Mouse (Mus musculus): ENCODE measurements around the gene Dnah8. TPM values are rescaled to one million over a fixed set of nuclear protein-coding genes. Genes with fewer than 3 reads are reported as not detected.
"Not testable (repeated sequence)": the region's sequence is repeated elsewhere in the genome, so short reads cannot be mapped to it uniquely, and the experiment has no call there.

Gene Dnah8
- polyA plus RNA-seq, 1 experiment from 2014 or later: 0.68 TPM

DNA sequence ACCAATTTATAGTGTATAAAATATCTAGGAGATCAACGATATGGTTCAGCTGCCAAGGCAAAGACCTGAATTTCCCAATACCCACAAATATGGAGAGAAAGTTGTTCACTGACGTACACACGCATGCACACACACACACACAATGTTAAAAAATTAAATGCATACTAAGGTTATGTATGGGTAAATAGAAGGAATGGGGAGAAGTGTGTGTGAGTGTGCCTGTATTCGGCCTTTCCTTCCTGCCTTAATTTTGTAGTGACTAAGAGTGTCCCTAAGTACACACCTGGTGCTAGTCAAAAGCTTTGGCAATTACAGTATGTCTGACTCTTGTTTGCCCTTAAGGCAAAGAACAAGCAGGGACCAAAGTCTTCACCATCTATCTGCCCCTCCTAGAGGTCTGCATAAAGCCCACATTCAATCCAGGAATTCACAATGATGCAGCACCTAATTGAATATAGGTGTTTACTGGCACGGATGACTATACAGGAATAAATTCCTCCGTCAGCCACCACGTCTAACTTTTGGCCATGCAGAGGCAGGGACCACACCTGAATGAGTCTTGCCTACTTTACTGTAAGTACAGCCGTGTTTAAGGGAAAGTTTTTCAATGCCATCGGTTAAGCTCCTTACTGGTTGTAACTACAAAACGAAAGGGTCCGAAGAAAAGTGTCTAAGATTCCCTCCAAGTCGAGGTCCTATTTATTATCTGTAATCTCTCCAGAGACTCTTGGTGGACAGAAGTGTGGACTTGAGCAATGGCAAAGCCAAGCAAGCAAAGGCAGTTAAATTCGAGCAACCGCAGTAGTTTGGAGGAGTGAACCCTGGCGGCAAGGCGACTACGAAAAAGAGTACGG, 12.7 kb upstream of the Dnah8 start:
- DNase-seq (ENCODE audit: extremely low spot score, low spot score): no peak
- 26% methylated on average over 18 of the region's 18 CpGs for WGBS
- H3K36me3 ChIP-seq (replicated peaks): peaks cover 17% of the 10 kb centered on the region
- H3K27me3 ChIP-seq (ENCODE audit: poor library complexity, severe bottlenecking): no peaks in the 10 kb centered on the region
- H3K9me3 ChIP-seq: no peaks in the 10 kb centered on the region
- peak overlapping the region; percentile 76 for H3K4me3 ChIP-seq
- H3K27ac ChIP-seq: peak overlapping the region; percentile 96
- peaks cover 46% of the 10 kb centered on the region for H3K4me1 ChIP-seq

DNA sequence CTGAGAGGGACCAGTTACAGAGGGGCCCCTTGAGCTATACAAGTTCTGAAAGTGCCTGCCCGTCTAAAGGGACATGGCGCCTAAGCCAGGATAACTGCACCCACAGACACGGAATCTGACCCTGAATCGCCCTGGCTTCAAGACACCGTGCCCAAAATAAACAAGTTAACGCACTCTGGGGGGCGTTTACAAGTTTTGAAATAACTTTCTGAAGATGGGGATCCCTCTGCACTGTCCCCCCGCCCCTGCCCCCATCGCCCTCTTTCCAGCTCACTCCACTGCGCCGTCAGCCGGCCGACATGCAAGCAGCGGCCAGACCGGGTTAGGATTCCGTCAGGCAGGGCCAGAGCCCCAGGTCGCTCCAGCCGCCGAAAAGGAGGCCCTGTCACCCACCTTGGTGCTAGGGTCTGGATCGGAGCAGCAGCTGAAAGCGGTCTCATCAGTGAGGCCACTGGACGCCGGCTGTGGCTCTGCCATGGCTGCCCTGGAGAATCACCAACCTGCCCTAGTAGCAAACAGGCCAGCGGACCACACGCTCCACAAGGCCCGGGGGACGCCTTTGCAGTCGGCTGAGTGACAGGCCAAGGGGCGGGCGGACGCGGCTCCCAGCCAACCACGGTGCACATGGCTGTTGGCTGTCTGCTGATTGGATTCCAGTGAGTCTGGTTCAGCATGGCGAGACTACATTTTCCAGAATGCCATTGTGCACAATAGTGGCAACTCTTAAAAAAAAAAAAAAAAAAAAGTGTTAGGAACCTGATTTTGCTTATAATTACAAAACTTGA, 11.9 kb upstream of the Dnah8 start:
- DNase-seq (ENCODE audit: extremely low spot score, low spot score): peak; percentile 97
- Histone ChIP-seq H3K27me3 (ENCODE audit: poor library complexity, severe bottlenecking) (no peaks in the 10 kb centered on the region), H3K4me1 (peaks cover 42% of the 10 kb centered on the region), H3K27ac (peak overlapping the region; percentile 96), H3K4me3 (peak overlapping the region; percentile 76), H3K9me3 (no peaks in the 10 kb centered on the region), H3K36me3 (replicated peaks) (peaks cover 12% of the 10 kb centered on the region)
- under 1% methylated on average over 34 of the region's 34 CpGs for WGBS

DNA sequence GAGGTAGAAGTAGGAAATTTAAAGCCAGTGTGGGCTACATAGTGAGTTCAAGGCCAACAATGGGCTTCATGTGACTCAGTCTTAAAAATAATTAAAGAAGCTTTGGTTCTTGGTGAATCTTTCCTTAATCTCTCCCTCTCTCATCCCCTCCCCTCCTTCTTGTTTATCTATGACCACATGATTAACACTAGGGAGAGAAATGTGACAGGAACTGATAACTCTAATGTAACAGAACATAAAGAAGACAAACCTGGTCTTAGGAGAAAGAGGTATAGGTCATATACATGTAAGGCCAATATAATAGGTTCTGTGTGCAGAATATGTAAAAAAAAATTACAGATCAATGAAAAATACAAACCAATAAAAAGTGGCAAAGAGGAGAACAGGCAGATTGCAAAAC, 10.8 kb upstream of the Dnah8 start:
- Histone ChIP-seq H3K4me1 (peaks cover 31% of the 10 kb centered on the region), H3K9me3 (no peaks in the 10 kb centered on the region), H3K27me3 (ENCODE audit: poor library complexity, severe bottlenecking) (no peaks in the 10 kb centered on the region), H3K36me3 (replicated peaks) (peaks cover 12% of the 10 kb centered on the region), H3K27ac (no peak overlapping the region), H3K4me3 (no peak overlapping the region)
- DNase-seq (ENCODE audit: extremely low spot score, low spot score): no peak

DNA sequence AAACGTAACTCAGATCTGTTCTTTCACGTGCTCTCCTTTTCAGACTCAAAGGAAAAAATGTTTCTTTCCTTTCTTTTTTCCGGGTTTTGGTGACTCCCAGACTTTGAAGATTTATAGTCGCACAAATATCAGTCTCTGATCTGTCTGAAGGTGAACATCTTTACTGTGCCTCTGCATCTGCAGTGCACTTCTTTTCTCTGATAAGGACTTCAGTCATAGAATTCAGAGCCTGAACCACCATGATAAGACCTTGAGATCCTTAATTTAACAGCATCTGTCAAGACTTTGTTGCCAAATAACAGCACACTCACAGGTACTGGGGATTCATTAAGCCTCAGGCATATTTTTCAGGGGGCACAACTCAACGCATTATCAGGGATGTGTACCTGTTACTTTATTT, 8.0 kb upstream of the Dnah8 start:
- 91% methylated on average over 5 of the region's 5 CpGs for WGBS
- no peak for DNase-seq (ENCODE audit: extremely low spot score, low spot score)
- H3K36me3 ChIP-seq (replicated peaks): no peaks in the 10 kb centered on the region
- no peak overlapping the region for H3K4me3 ChIP-seq
- no peak overlapping the region for H3K27ac ChIP-seq
- H3K9me3 ChIP-seq: no peaks in the 10 kb centered on the region
- peaks cover 6% of the 10 kb centered on the region for H3K4me1 ChIP-seq
- no peaks in the 10 kb centered on the region for H3K27me3 ChIP-seq (ENCODE audit: poor library complexity, severe bottlenecking)

DNA sequence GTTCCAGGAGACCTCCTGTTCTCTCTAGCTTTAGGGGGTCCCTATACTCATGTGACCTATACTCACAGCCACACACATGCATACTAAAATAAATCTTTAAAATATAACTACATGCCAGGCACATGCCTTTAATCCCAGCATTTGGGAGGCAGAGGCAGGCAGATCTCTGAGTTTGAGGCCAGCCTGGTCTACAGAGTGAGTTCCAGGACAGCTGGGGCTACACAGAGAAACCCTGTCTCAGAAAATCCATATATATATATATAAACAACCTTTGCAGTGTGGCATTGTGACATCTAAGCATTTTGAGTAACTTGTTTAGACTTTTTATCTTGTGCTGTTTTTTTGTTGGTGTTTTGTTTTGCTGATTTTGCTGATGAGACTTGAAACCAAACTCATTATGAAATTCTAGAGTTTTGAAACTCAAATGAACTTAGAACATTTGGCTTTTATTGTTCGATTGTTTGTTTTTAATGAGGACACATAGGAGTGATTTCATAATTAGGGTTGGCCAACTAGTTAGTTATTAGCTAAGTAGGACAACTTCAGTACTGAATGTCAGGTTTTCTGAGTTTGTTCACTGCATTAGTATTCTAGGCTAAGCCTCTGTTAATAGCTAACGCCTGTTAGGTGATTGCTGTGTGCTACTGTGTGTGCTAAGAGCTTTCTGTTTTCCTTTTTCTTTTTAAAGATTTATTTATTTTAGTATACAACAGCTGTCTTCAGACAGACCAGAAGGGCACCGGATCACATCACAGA, 5.8 kb upstream of the Dnah8 start:
- H3K27ac ChIP-seq: no peak overlapping the region
- no peaks in the 10 kb centered on the region for H3K27me3 ChIP-seq (ENCODE audit: poor library complexity, severe bottlenecking)
- H3K4me3 ChIP-seq: no peak overlapping the region
- H3K36me3 ChIP-seq (replicated peaks): no peaks in the 10 kb centered on the region
- DNase-seq (ENCODE audit: extremely low spot score, low spot score): no peak
- no peaks in the 10 kb centered on the region for H3K4me1 ChIP-seq
- H3K9me3 ChIP-seq: no peaks in the 10 kb centered on the region
- 90% methylated on average over 3 of the region's 3 CpGs for WGBS

DNA sequence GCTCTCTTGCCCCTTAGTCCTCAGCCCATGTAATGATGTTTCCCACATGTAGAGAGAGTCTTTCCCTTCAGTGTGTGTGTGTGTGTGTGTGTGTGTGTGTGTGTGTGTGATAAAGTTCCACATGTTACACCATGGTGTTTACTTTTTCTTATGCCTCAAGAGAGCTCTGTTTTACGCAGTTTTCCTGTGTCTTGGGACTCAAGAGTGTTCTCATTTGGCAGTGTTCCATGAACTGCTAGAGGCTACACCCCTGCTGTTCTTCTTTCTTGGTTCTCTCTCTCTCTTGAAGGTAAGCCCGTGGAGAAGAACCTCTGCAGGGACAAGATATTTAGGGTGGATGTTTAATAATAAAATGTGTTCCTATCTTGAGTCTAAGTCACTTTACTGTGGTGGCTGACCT, 5.0 kb upstream of the Dnah8 start:
- WGBS: 68% methylated on average over 2 of the region's 2 CpGs
- Histone ChIP-seq H3K27me3 (ENCODE audit: poor library complexity, severe bottlenecking) (no peaks in the 10 kb centered on the region), H3K27ac (no peak overlapping the region), H3K36me3 (replicated peaks) (no peaks in the 10 kb centered on the region), H3K4me3 (no peak overlapping the region), H3K9me3 (no peaks in the 10 kb centered on the region), H3K4me1 (no peaks in the 10 kb centered on the region)
- DNase-seq (ENCODE audit: extremely low spot score, low spot score): no peak

DNA sequence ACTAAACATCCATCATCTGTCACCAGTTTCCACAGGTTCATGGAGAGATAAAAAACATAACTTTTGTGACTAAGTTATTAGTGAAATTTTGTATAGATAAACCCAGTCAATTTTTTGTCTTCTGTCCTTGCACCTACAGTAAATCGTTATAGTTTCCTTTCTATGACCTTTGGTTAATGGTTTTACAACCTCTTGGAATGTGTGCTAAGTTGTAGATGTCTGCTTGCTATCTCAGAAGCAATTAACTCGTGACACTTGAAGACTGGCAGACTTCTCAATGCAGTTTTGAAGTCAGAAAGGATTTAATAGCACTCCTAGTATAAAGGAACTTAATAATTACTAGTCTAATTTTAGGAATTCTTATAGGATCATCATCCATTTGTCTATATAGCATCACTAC, 3.6 kb upstream of the Dnah8 start:
- no peaks in the 10 kb centered on the region for H3K27me3 ChIP-seq (ENCODE audit: poor library complexity, severe bottlenecking)
- no peaks in the 10 kb centered on the region for H3K4me1 ChIP-seq
- H3K9me3 ChIP-seq: no peaks in the 10 kb centered on the region
- no peak for DNase-seq (ENCODE audit: extremely low spot score, low spot score)
- H3K36me3 ChIP-seq (replicated peaks): no peaks in the 10 kb centered on the region
- no peak overlapping the region for H3K27ac ChIP-seq
- H3K4me3 ChIP-seq: no peak overlapping the region
- WGBS: 77% methylated on average over 2 of the region's 2 CpGs

DNA sequence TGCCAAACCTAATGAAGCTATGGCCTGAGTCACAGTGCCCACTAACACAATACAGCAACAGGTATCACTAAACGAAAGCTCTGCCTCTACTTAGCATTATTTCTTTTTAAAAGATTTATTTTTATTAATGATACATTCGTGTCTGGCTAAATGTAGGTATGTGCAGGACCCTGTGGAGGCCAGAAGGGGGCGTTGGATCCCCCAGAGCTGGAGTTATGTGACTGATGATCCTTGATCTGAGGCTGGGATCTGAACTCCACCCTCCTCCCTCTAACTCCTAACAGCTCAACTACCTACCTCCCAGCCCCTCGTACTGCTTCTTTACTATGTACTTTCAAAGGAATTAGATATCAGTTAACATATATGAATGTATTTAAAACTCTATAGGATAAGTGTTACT, 2.7 kb upstream of the Dnah8 start:
- H3K4me3 ChIP-seq: no peak overlapping the region
- no peaks in the 10 kb centered on the region for H3K36me3 ChIP-seq (replicated peaks)
- WGBS: 72% methylated on average over 4 of the region's 4 CpGs
- no peaks in the 10 kb centered on the region for H3K27me3 ChIP-seq (ENCODE audit: poor library complexity, severe bottlenecking)
- no peaks in the 10 kb centered on the region for H3K9me3 ChIP-seq
- no peak overlapping the region for H3K27ac ChIP-seq
- DNase-seq (ENCODE audit: extremely low spot score, low spot score): no peak
- H3K4me1 ChIP-seq: no peaks in the 10 kb centered on the region

DNA sequence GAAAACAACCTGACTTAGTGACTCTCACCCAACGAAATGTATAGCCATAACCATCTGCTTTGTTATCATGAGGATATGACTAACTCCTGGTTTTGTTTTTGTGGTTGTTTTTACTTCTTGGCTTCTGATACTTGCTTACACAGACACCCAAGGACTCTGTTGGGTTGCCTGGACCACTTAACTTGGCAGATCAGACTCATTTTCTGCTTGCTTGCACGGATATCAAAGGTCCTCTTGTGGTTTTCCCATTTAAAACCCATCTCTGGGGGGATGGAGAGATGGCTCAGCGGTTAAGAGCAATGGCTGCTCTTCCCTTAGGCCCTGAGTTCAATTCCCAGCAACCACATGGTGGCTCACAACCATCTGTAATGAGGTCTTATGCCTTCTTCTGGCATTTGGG, 954 bp upstream of the Dnah8 start:
- no peaks in the 10 kb centered on the region for H3K36me3 ChIP-seq (replicated peaks)
- H3K27me3 ChIP-seq (ENCODE audit: poor library complexity, severe bottlenecking): no peaks in the 10 kb centered on the region
- DNase-seq (ENCODE audit: extremely low spot score, low spot score): no peak
- H3K9me3 ChIP-seq: no peaks in the 10 kb centered on the region
- H3K27ac ChIP-seq: no peak overlapping the region
- H3K4me1 ChIP-seq: no peaks in the 10 kb centered on the region
- 84% methylated on average over 3 of the region's 3 CpGs for WGBS
- H3K4me3 ChIP-seq: no peak overlapping the region

DNA sequence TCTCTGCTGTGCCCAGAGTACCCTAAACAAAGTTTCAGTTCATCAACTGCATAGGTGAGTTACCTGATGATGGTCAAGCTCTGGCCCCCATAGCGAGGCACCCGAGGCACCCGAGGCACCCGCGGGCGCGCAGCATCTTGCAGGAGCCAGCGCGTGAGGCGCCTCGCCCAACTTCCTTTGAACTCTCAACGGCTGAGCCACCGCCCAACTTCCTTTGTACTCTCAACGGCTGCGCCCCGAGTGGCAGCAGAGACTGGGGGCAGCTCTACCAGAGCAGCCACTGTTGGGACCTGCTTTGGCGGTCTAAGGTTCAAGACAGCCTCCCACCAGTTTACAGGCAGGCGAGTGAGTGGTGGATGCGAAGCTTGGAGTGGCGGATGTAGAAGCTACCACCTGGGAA, 2.6 kb downstream of the Dnah8 start, which contains the start of gene Glo1:
Glo1 (minus strand) TSS at position 153 of the 400 bp plus-strand sequence.
- not testable (repeated sequence) for H3K4me3 ChIP-seq; H3K27me3 ChIP-seq (ENCODE audit: poor library complexity, severe bottlenecking); H3K4me1 ChIP-seq; H3K27ac ChIP-seq; H3K36me3 ChIP-seq (replicated peaks); H3K9me3 ChIP-seq; DNase-seq (ENCODE audit: extremely low spot score, low spot score)
- no CpG with 5 or more reads among the region's 20 CpGs for WGBS

DNA sequence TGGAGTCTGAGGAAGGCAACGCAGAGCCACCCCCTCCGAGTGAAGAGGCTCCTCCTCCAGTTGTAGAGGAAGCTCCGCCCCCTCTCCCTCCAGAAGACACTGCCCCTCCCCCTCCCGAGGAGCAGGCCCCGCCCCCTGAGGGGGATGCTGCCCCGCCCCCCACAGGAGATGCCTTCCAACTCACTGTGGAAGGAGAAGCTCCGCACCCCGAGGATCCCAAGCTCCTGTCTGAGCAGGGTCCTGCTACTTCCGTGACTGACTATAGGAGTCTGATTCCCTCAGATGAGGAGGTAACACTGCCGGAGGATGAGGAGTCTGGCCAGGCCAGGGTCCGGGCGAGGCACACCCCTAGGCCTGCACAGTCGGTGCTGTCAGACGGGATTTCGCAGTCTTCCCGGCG, 11.2 kb downstream of the Dnah8 start:
- 18% methylated on average over 17 of the region's 17 CpGs for WGBS
- peaks cover 10% of the 10 kb centered on the region; the same call in 1 of the 2 replicates for H3K27me3 ChIP-seq (ENCODE audit: poor library complexity, severe bottlenecking)
- H3K4me3 ChIP-seq: peak overlapping the region; percentile 37
- H3K36me3 ChIP-seq (replicated peaks): no peaks in the 10 kb centered on the region
- peaks cover 22% of the 10 kb centered on the region for H3K4me1 ChIP-seq
- H3K27ac ChIP-seq: peak overlapping the region; percentile 58; the same call in 1 of the 2 replicates
- peak; percentile 36 for DNase-seq (ENCODE audit: extremely low spot score, low spot score)
- no peaks in the 10 kb centered on the region for H3K9me3 ChIP-seq

DNA sequence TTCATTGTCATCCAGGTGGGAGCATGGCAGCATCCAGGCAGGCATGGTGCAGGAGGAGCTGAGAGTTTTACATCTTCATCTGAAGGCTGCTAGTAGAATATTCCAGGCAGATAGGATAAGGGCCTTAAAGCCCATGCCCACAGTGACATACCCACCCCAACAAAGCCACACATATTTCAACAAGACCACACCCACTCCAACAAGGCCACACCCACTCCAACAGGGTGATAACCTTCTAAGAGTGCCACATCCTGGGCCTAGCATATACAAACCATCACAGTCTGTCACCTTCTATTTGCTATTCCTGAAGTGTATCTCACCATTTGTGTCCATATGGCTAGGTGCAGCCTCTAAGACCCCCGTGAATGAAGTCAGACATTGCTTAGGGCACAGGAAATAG, 13.6 kb downstream of the Dnah8 start:
- Histone ChIP-seq H3K4me1 (peaks cover 22% of the 10 kb centered on the region), H3K36me3 (replicated peaks) (no peaks in the 10 kb centered on the region), H3K4me3 (no peak overlapping the region), H3K27ac (no peak overlapping the region), H3K9me3 (no peaks in the 10 kb centered on the region), H3K27me3 (ENCODE audit: poor library complexity, severe bottlenecking) (peaks cover 10% of the 10 kb centered on the region; the same call in 1 of the 2 replicates)
- DNase-seq (ENCODE audit: extremely low spot score, low spot score): no peak
- WGBS: 79% methylated on average over 1 of the region's 1 CpGs
